Mouse (Mus musculus) kidney, adult 2 months (tissue): ENCODE measurements around the gene Olfr1234. TPM values are rescaled to one million over a fixed set of nuclear protein-coding genes. Genes with fewer than 3 reads are reported as not detected.

Source experiments
- DNase-seq: peaks from one replicate; pipeline ENCODE4 v3.0.0; 2021
- H3K27ac ChIP-seq: fragments of 200-500 bp; 2 replicates; pipeline ENCODE4 v1.5.1; 2012; ENCODE audit warnings: low read depth, low read length, control low read depth, inconsistent platforms; ENCODE audit not compliant: insufficient read depth
- H3K27me3 ChIP-seq: fragments of 200-500 bp; replicated peaks from 2 replicates; pipeline ENCODE4 v1.6.1; 2012; ENCODE audit warnings: mild to moderate bottlenecking, moderate library complexity, low read length, inconsistent platforms; ENCODE audit not compliant: control insufficient read depth, insufficient read depth
- H3K36me3 ChIP-seq: fragments of 200-500 bp; 2 replicates; pipeline ENCODE4 v1.6.1; 2012; ENCODE audit warnings: mild to moderate bottlenecking, moderate library complexity, low read length, inconsistent platforms; ENCODE audit not compliant: control insufficient read depth, insufficient read depth
- H3K4me1 ChIP-seq: fragments of 200-500 bp; 2 replicates; pipeline ENCODE4 v1.6.1; 2011; ENCODE audit warnings: low read length; ENCODE audit not compliant: control insufficient read depth, insufficient read depth
- H3K4me3 ChIP-seq: fragments of 200-500 bp; 2 replicates; pipeline ENCODE4 v1.5.1; 2011; ENCODE audit warnings: mild to moderate bottlenecking, low read depth, low read length, control low read depth; ENCODE audit not compliant: insufficient read depth
- CTCF ChIP-seq: fragments of 200-500 bp; conservative IDR thresholded peaks from 2 replicates; pipeline ENCODE4 v1.5.1; 2011; ENCODE audit warnings: low read depth, mild to moderate bottlenecking, control low read depth, low read length, moderate library complexity, mixed read lengths; ENCODE audit not compliant: insufficient read depth, insufficient read length
- POLR2A ChIP-seq: fragments of 200-500 bp; IDR thresholded peaks from one replicate; pipeline ENCODE4 v1.6.1; 2011; ENCODE audit warnings: low read depth, low read length, control low read depth
- WGBS: fragments of 180-500 bp; shearing (Covaris S2); methylation state at CpG from one replicate; pipeline ENCODE4 v1.1.7; 2018; 5-methylcytosine and 5-hydroxymethylcytosine counted together
- polyA plus RNA-seq: library from polyadenylated mRNA; depleted of rRNA; stranded (reverse); fragments of >200 nt; gene quantifications from 2 replicates; pipeline ENCODE4 v1.2.3, GENCODE M21; 2012; rRNA removed

Olfr1234 gene
- polyA plus RNA-seq: not detected in 2 replicates

- TF ChIP-seq POLR2A (no peak), CTCF (no peak)
- 83% methylated on average over 4 of the region's 4 CpGs for WGBS
- no peaks in the 10 kb centered on the region for H3K4me1 ChIP-seq
- H3K27me3 ChIP-seq: no peaks in the 10 kb centered on the region
- DNase-seq: no peak
- no peak within 1 kb of the TSS for H3K4me3 ChIP-seq
- H3K36me3 ChIP-seq: no peaks in the 10 kb centered on the region
- H3K27ac ChIP-seq: no peak within 1 kb of the TSS
These were observed at the start of gene Olfr1234 for GRCm38 (mm10) chr2:89364765-89365164. Olfr1234 (minus strand) TSS chr2:89364865.

- H3K4me3 ChIP-seq: no peak within 1 kb of the TSS
- H3K27me3 ChIP-seq: no peaks in the 10 kb centered on the region
- no peak within 1 kb of the TSS for H3K27ac ChIP-seq
- no peaks in the 10 kb centered on the region for H3K4me1 ChIP-seq
- DNase-seq: no peak
- WGBS: 94% methylated on average over 2 of the region's 2 CpGs
- H3K36me3 ChIP-seq: no peaks in the 10 kb centered on the region
- no peak for TF ChIP-seq CTCF
- TF ChIP-seq POLR2A: no peak
These were observed 44.9 kb upstream of the Olfr1234 start, which contains the start of gene Olfr1238 for GRCm38 (mm10) chr2:89409576-89409975. Olfr1238 (minus strand) TSS chr2:89409676.

GRCm38 (mm10) chr2:89400882-89401281, 36.2 kb upstream of the Olfr1234 start:
- 75% methylated on average over 1 of the region's 1 CpGs for WGBS

GRCm38 (mm10) chr2:89342298-89342697, 22.4 kb downstream of the Olfr1234 start, which contains the start of gene Olfr1233:
Olfr1233 (minus strand) TSS chr2:89342398.
- Histone ChIP-seq H3K4me3 (no peak within 1 kb of the TSS), H3K27ac (no peak within 1 kb of the TSS)
- no peak for TF ChIP-seq CTCF
- no peak for TF ChIP-seq POLR2A

More at GRCm38 (mm10) chr2:89400882-89401281, 36.2 kb upstream of the Olfr1234 start:
- Histone ChIP-seq H3K27me3 (no peaks in the 10 kb centered on the region), H3K36me3 (no peaks in the 10 kb centered on the region), H3K4me1 (no peaks in the 10 kb centered on the region), H3K4me3 (no peak overlapping the region), H3K27ac (no peak overlapping the region)
- DNase-seq: no peak
- TF ChIP-seq POLR2A: no peak
- TF ChIP-seq CTCF: no peak

GRCm38 (mm10) chr2:89329575-89329974, 35.1 kb downstream of the Olfr1234 start, which contains the start of gene Olfr1232:
Olfr1232 (minus strand) TSS chr2:89329675.
- no peak for TF ChIP-seq POLR2A
- TF ChIP-seq CTCF: no peak
- Histone ChIP-seq H3K36me3 (no peaks in the 10 kb centered on the region), H3K4me1 (no peaks in the 10 kb centered on the region), H3K27me3 (no peaks in the 10 kb centered on the region), H3K27ac (no peak within 1 kb of the TSS), H3K4me3 (no peak within 1 kb of the TSS)
- no peak for DNase-seq

More at GRCm38 (mm10) chr2:89342298-89342697, 22.4 kb downstream of the Olfr1234 start, which contains the start of gene Olfr1233:
- DNase-seq: no peak
- H3K4me1 ChIP-seq: no peaks in the 10 kb centered on the region
- no peaks in the 10 kb centered on the region for H3K36me3 ChIP-seq
- no peaks in the 10 kb centered on the region for H3K27me3 ChIP-seq

Other genes starting within 250 kb of the Olfr1234 start
- not detected in 2 replicates for gene Olfr1221, start 247.6 kb downstream of the Olfr1234 start, polyA plus RNA-seq
- gene Olfr1222, start 231.8 kb downstream of the Olfr1234 start, polyA plus RNA-seq: not detected in 2 replicates
- not detected in 2 replicates for gene Olfr1223, start 213.3 kb downstream of the Olfr1234 start, polyA plus RNA-seq
- gene Olfr1224-ps1, start 200.8 kb downstream of the Olfr1234 start, polyA plus RNA-seq: not detected in 2 replicates
- not detected in 2 replicates for gene Olfr1225, start 190.2 kb downstream of the Olfr1234 start, polyA plus RNA-seq
- gene Olfr1226, start 164.8 kb downstream of the Olfr1234 start, polyA plus RNA-seq: not detected in 2 replicates
- gene Olfr1228, start 110.8 kb downstream of the Olfr1234 start, polyA plus RNA-seq: not detected in 2 replicates
- not detected in 2 replicates for gene Olfr1229, start 76.9 kb downstream of the Olfr1234 start, polyA plus RNA-seq
- not detected in 2 replicates for gene Olfr1230, start 67.6 kb downstream of the Olfr1234 start, polyA plus RNA-seq
- gene Olfr1231, start 57.8 kb downstream of the Olfr1234 start, polyA plus RNA-seq: not detected in 2 replicates
- not detected in 2 replicates for gene Olfr1232, start 35.2 kb downstream of the Olfr1234 start, polyA plus RNA-seq
- gene Olfr1233, start 22.5 kb downstream of the Olfr1234 start, polyA plus RNA-seq: not detected in 2 replicates
- not detected in 2 replicates for gene Olfr1238, start 44.8 kb upstream of the Olfr1234 start, polyA plus RNA-seq
- not detected in 2 replicates for gene Olfr1239, start 55.5 kb upstream of the Olfr1234 start, polyA plus RNA-seq
- not detected in 2 replicates for gene Olfr1240, start 78.1 kb upstream of the Olfr1234 start, polyA plus RNA-seq
- gene Olfr1241, start 122.3 kb upstream of the Olfr1234 start, polyA plus RNA-seq: not detected in 2 replicates
- not detected in 2 replicates for gene Olfr1242, start 133.5 kb upstream of the Olfr1234 start, polyA plus RNA-seq
- not detected in 2 replicates for gene Olfr1243, start 166.6 kb upstream of the Olfr1234 start, polyA plus RNA-seq
- not detected in 2 replicates for gene Olfr1245, start 213.6 kb upstream of the Olfr1234 start, polyA plus RNA-seq
- not detected in 2 replicates for gene Olfr1246, start 228.3 kb upstream of the Olfr1234 start, polyA plus RNA-seq
- gene Olfr1247, start 249.3 kb upstream of the Olfr1234 start, polyA plus RNA-seq: not detected in 2 replicates